Mouse (Mus musculus) ES-Bruce4 (cell line): Measurements from ENCODE around the gene Prima1. TPM values are rescaled to one million over a fixed set of nuclear protein-coding genes. Genes with fewer than 3 reads are reported as not detected.

Source experiments
- H3K27ac ChIP-seq: 2 replicates; pipeline ENCODE4 v1.5.1; 2012; ENCODE audit warnings: low read length, inconsistent platforms; ENCODE audit not compliant: insufficient read depth
- H3K27me3 ChIP-seq: 2 replicates; pipeline ENCODE4 v1.6.1; 2012; ENCODE audit warnings: mild to moderate bottlenecking, low read length, inconsistent platforms; ENCODE audit not compliant: control insufficient read depth, poor library complexity, insufficient read depth, severe bottlenecking
- H3K36me3 ChIP-seq: 2 replicates; pipeline ENCODE4 v1.6.1; 2012; ENCODE audit warnings: inconsistent platforms, mild to moderate bottlenecking, low read length, moderate library complexity; ENCODE audit not compliant: control insufficient read depth, poor library complexity, insufficient read depth, severe bottlenecking
- H3K4me1 ChIP-seq: one replicate; pipeline ENCODE4 v1.8.1; 2011; ENCODE audit warnings: low read length; ENCODE audit not compliant: control insufficient read depth, insufficient read depth
- H3K4me3 ChIP-seq: 2 replicates; pipeline ENCODE4 v1.5.1; 2011; ENCODE audit warnings: low read depth, mild to moderate bottlenecking, low read length
- H3K9ac ChIP-seq: 2 replicates; pipeline ENCODE4 v1.6.1; 2012; ENCODE audit warnings: low read depth, mild to moderate bottlenecking, inconsistent platforms; ENCODE audit not compliant: poor library complexity, severe bottlenecking
- H3K9me3 ChIP-seq: replicated peaks from 2 replicates; pipeline ENCODE4 v1.6.1; 2012; ENCODE audit warnings: mild to moderate bottlenecking, low read length, inconsistent platforms; ENCODE audit not compliant: control insufficient read depth, poor library complexity, insufficient read depth, severe bottlenecking
- CTCF ChIP-seq: IDR thresholded peaks from one replicate; pipeline ENCODE4 v1.8.1; 2011; ENCODE audit warnings: low read depth, low read length
- EP300 ChIP-seq: IDR thresholded peaks from 2 replicates; pipeline ENCODE4 v1.6.1; 2011; ENCODE audit warnings: low read depth, low read length; ENCODE audit not compliant: insufficient read depth
- POLR2A ChIP-seq: IDR thresholded peaks from one replicate; pipeline ENCODE4 v1.8.1; 2011; ENCODE audit warnings: low read length; ENCODE audit not compliant: insufficient read depth
- polyA plus RNA-seq: library from polyadenylated mRNA; stranded (reverse); fragments of >200 nt; gene quantifications from 2 replicates; pipeline ENCODE4 v1.2.4, GENCODE M21; 2011; ENCODE audit warnings: low read depth; ENCODE audit not compliant: missing spikeins, insufficient read depth, insufficient read length

Prima1 gene
- polyA plus RNA-seq, result not detected in 2 replicates

DNA sequence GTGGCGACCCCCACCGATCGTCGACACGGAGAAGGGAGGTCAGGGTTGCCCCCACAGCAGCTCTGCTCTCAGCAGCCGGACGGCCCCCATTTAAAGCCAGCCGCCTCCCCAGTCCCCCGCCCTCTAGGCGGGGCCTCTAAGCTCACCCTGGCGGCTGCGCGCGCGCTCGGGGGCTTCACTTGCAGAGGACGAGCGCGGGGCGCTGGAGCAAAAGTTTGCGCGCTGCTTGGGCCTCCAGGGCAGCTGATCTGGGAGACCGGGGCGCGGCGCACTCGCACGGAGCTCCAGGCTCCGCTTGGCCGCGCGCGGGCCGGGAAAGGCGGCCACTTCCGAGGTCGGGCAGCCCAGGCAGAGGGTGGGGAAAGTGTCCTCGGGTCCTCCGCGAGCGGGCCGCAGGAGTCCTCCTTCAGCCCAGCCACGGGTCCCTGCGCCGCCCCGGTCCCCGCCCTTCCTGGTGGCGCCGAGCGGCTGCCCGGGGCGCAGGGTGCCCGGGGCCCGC lies at the start of gene Prima1:
TSS of gene Prima1 (minus strand) at position 68 of the 499 bp plus-strand sequence.
- H3K36me3 ChIP-seq, result no peaks in the 10 kb centered on the region
- H3K4me3 ChIP-seq, result peak within 1 kb of the TSS; percentile 78
- peak within 1 kb of the TSS; percentile 77 for H3K9ac ChIP-seq
- no peaks in the 10 kb centered on the region for H3K4me1 ChIP-seq
- H3K9me3 ChIP-seq, result no peaks in the 10 kb centered on the region
- peaks cover 4% of the 10 kb centered on the region; the same call in 1 of the 2 replicates for H3K27me3 ChIP-seq
- H3K27ac ChIP-seq, result no peak within 1 kb of the TSS
- TF ChIP-seq EP300 (no peak), CTCF (no peak), POLR2A (no peak)

DNA sequence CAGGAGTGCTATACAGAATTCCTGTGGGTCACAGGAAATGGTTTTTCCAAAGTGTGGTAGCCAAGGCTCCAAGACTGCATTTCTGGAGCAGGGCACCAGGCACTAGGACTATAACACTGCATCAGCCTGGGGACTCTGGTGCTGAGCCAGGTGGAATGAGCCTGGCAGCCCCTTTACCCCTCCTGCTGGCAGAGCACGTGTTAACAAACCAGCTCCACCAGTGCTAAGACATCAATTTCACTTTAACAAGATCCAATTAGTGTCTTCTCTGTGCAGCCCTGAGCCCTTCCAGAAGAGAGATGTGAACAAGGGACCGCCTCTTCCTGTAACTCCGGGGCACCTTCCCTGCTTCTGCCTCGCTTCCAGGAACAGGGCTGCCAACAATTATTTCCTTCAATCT lies 45.3 kb upstream of the Prima1 start:
- Histone ChIP-seq H3K4me1 (no peaks in the 10 kb centered on the region), H3K9ac (no peak overlapping the region), H3K36me3 (no peaks in the 10 kb centered on the region), H3K9me3 (no peaks in the 10 kb centered on the region), H3K27ac (no peak overlapping the region), H3K27me3 (no peaks in the 10 kb centered on the region), H3K4me3 (no peak overlapping the region)
- no peak for TF ChIP-seq CTCF

DNA sequence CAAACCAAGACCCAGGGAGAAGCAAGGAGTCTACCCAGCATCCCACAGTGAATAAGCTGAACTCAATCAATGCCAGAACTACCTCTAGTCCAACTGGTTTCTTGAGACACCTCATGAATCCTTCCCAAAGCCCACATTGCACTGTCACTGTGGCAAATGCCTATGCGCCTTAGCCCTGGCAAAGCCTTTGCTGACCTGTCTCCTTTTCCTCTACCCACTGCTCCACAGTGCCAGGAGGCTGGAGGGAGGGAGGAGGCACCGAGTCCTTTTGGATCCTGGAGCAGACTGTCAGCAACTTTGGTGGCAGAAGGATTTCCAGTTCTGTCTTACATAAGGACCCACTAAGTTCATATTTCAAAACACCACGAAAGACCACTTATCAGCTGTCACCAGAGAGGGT lies 41.5 kb upstream of the Prima1 start:
- Histone ChIP-seq H3K27ac (no peak overlapping the region), H3K4me1 (no peaks in the 10 kb centered on the region), H3K9me3 (no peaks in the 10 kb centered on the region), H3K4me3 (no peak overlapping the region), H3K9ac (no peak overlapping the region), H3K27me3 (no peaks in the 10 kb centered on the region), H3K36me3 (no peaks in the 10 kb centered on the region)
- no peak for TF ChIP-seq EP300
- TF ChIP-seq CTCF, result no peak
- no peak for TF ChIP-seq POLR2A

DNA sequence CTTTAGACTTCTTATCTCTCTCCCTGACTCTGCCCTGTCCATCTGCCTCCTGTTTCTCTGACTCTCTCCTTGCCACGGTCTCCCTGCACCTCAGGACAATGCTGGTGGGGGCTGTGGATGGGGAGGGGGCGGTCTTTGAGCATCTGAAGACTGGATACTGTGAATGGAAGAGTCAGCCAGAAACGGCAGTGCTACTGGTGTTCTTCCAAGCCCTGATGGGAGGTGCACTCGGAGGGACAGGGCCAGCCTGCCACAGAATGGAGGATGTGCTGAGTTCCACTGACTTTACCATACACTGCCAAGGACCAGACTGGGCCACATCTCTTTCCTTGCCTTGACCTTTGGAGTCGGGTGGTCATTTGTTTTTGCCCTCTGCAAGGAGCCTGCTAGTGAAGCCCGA lies 41.0 kb upstream of the Prima1 start:
- no peaks in the 10 kb centered on the region for H3K36me3 ChIP-seq
- no peak overlapping the region for H3K9ac ChIP-seq
- H3K27ac ChIP-seq, result no peak overlapping the region
- no peak for TF ChIP-seq POLR2A
- TF ChIP-seq CTCF, result no peak
- TF ChIP-seq EP300, result no peak
- H3K4me1 ChIP-seq, result no peaks in the 10 kb centered on the region
- no peaks in the 10 kb centered on the region for H3K9me3 ChIP-seq
- H3K4me3 ChIP-seq, result no peak overlapping the region
- H3K27me3 ChIP-seq, result no peaks in the 10 kb centered on the region

DNA sequence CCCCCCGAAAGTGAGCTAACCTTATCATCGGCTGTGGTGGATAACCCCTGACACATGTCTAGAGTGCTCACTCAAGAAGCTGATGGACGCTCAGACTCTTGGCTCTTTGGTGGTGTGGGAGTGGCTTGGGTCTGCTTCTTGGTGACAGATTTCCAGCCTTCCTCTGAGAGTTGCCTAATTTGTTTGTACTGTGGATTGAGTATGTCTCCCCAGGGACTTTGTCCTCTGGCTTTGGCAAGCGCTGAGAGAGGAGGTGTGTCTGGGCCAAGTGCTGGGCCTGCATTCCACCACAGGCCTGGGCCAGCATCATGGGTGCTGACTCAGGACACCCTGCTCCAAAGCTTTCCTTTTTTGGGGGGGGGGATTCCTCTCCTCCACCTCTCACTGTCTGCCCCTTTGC lies 40.0 kb upstream of the Prima1 start:
- H3K9me3 ChIP-seq, result no peaks in the 10 kb centered on the region; the same call in 1 of the 2 replicates
- no peaks in the 10 kb centered on the region for H3K27me3 ChIP-seq
- TF ChIP-seq CTCF, result no peak
- no peak overlapping the region for H3K9ac ChIP-seq
- H3K4me3 ChIP-seq, result no peak overlapping the region
- no peaks in the 10 kb centered on the region for H3K36me3 ChIP-seq
- no peak overlapping the region for H3K27ac ChIP-seq
- no peaks in the 10 kb centered on the region for H3K4me1 ChIP-seq

DNA sequence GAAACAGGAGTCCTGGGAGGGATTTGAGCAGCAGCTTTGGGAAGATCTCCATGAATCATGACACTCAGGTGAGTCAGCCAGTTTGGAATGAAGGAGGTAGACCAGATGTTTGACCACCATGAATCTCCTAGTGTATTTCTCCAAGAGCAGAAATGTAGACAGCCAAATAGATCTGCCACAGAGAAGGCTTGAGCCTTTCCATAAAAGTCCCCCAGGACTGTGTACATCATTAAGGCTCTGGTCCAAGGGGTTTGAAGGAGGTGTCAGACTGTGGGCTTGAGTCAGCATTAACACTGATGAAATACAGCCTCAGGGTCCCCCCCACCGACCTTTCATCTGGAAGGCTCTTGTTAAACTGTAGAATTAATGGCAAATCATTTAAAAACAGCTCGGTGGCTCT lies 39.5 kb upstream of the Prima1 start:
- Histone ChIP-seq H3K27me3 (no peaks in the 10 kb centered on the region), H3K4me3 (no peak overlapping the region), H3K4me1 (no peaks in the 10 kb centered on the region), H3K36me3 (no peaks in the 10 kb centered on the region), H3K9me3 (no peaks in the 10 kb centered on the region; the same call in 1 of the 2 replicates), H3K27ac (no peak overlapping the region), H3K9ac (no peak overlapping the region)
- TF ChIP-seq POLR2A (no peak), CTCF (no peak), EP300 (no peak)
